Mouse (Mus musculus) kidney, postnatal 0 days (tissue): ENCODE measurements around the gene Kif6. TPM values are rescaled to one million over a fixed set of nuclear protein-coding genes. Genes with fewer than 3 reads are reported as not detected.

Experiments used
- ATAC-seq: fragments of 200-750 bp; cut with Nextera tagmentation; replicated peaks from 2 replicates; pipeline ENCODE4 v1.8.0; 2017; ENCODE audit warnings: low read depth, moderate number of reproducible peaks, moderate TSS enrichment, moderate library complexity; ENCODE audit not compliant: low FRiP score
- DNase-seq: peaks from one replicate; pipeline ENCODE4 v3.0.0-alpha.2; 2016; ENCODE audit warnings: low spot score
- H3K27ac ChIP-seq: fragments of 300-500 bp; sonication (generic); 2 replicates; pipeline ENCODE4 v1.5.1; 2014; ENCODE audit warnings: mild to moderate bottlenecking
- H3K27me3 ChIP-seq: fragments of 300-500 bp; sonication (generic); 2 replicates; pipeline ENCODE4 v1.6.1; 2014; ENCODE audit warnings: low read length, mixed read lengths; ENCODE audit not compliant: insufficient read depth
- H3K36me3 ChIP-seq: fragments of 300-500 bp; sonication (generic); 2 replicates; pipeline ENCODE4 v1.6.1; 2014; ENCODE audit warnings: low read length, mixed read lengths; ENCODE audit not compliant: insufficient read depth
- H3K4me1 ChIP-seq: fragments of 300-500 bp; sonication (generic); replicated peaks from 2 replicates; pipeline ENCODE4 v1.6.1; 2014; ENCODE audit warnings: antibody characterized with exemption, low read length, mixed read lengths; ENCODE audit not compliant: insufficient read depth
- H3K4me2 ChIP-seq: fragments of 300-500 bp; sonication (generic); 2 replicates; pipeline ENCODE4 v1.6.1; 2014; ENCODE audit warnings: mild to moderate bottlenecking, low read length, moderate library complexity, mixed read lengths
- H3K4me3 ChIP-seq: fragments of 300-500 bp; sonication (generic); replicated peaks from 2 replicates; pipeline ENCODE4 v1.5.1; 2014; ENCODE audit warnings: low read depth, low read length
- H3K9ac ChIP-seq: fragments of 300-500 bp; sonication (generic); 2 replicates; pipeline ENCODE4 v1.6.1; 2014; ENCODE audit warnings: low read depth, low read length
- H3K9me3 ChIP-seq: fragments of 300-500 bp; sonication (generic); replicated peaks from 2 replicates; pipeline ENCODE4 v1.6.1; 2016; ENCODE audit warnings: low read length, inconsistent platforms, mixed read lengths
- CTCF ChIP-seq: IDR thresholded peaks from 2 replicates; pipeline ENCODE4 v1.5.1; 2016; ENCODE audit warnings: antibody characterized with exemption, low read depth, mild to moderate bottlenecking, moderate library complexity
- WGBS: fragments of 180-500 bp; shearing (Covaris S2); extraction: QIAGEN DNeasy Blood & Tissue Kit; methylation state at CpG from one replicate; pipeline ENCODE4 v1.1.7; 2014; 5-methylcytosine and 5-hydroxymethylcytosine counted together
- polyA plus RNA-seq: library from polyadenylated mRNA; unstranded; fragments of >200 nt; fragmentation: Nextera tagmentation; extraction: Ambion mirVana; gene quantifications from 2 replicates; pipeline ENCODE4 v1.2.1, GENCODE M21; 2015

Gene Kif6
- 0.73 and 1.3 TPM in 2 replicates for polyA plus RNA-seq

DNA sequence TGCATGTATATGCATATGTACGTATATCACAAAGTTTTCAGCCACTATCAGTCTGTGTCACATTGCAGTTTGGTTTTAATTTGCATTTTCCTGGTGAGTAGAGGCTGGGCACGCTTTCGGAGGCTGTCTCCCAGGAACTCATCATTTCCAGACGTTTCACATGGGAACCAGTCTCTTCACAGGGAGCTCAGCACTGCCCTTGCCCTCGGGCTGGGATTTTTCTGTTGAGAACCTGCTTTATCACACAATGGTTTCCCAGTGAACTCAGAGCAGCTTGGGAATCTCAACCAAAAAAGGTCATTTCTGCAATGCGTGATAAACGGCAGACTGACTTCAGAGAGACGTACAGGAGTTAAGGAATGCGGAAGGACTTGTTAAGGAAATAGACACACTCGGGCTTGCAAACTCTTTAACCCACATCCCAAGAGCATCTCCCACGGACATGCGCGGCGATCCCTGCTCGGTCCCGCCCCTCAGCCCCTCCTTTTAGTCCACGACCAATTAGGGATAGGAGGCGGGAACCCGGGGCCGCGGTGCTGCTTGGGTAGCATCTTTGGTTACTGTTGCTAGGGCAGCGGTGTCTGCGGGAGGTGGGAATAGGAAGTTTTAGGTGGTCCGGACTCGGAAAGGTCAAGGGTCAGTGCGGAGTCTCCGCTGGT lies at the start of gene Kif6:
Kif6 (plus strand) TSS at position 560 of the 659 bp plus-strand sequence.
- no peak for TF ChIP-seq CTCF
- WGBS = 2% methylated on average over 27 of the region's 27 CpGs

GRCm38 (mm10) chr17:49568717-49569116 lies 46.2 kb upstream of the Kif6 start:
- H3K9ac ChIP-seq = no peak overlapping the region
- no peak overlapping the region for H3K27ac ChIP-seq
- no peak overlapping the region for H3K4me3 ChIP-seq
- no peaks in the 10 kb centered on the region for H3K4me1 ChIP-seq
- DNase-seq (no peak), ATAC-seq (no peak)
- WGBS = 60% methylated on average over 8 of the region's 8 CpGs
- H3K27me3 ChIP-seq = no peaks in the 10 kb centered on the region
- H3K4me2 ChIP-seq = no peak overlapping the region
- H3K36me3 ChIP-seq = no peaks in the 10 kb centered on the region
- TF ChIP-seq CTCF = no peak
- H3K9me3 ChIP-seq = 0 out of 2 replicates have a peak, but pooled peaks cover 3% of the 10 kb centered on the region

More for the DNA sequence above, at the start of gene Kif6:
- no peak within 1 kb of the TSS for H3K27ac ChIP-seq
- no peaks in the 10 kb centered on the region for H3K27me3 ChIP-seq
- peak within 1 kb of the TSS; percentile 48 for H3K4me3 ChIP-seq
- H3K36me3 ChIP-seq = no peaks in the 10 kb centered on the region
- ATAC-seq = peak; percentile 94
- no peaks in the 10 kb centered on the region for H3K9me3 ChIP-seq
- peak within 1 kb of the TSS; percentile 96 for H3K4me2 ChIP-seq
- DNase-seq = peak; percentile 95
- H3K4me1 ChIP-seq = no peaks in the 10 kb centered on the region
- H3K9ac ChIP-seq = peak within 1 kb of the TSS; percentile 40

- Histone ChIP-seq H3K4me3 (no peak overlapping the region), H3K4me1 (no peaks in the 10 kb centered on the region), H3K36me3 (no peaks in the 10 kb centered on the region), H3K9me3 (no peaks in the 10 kb centered on the region), H3K27ac (no peak overlapping the region), H3K9ac (no peak overlapping the region), H3K27me3 (no peaks in the 10 kb centered on the region), H3K4me2 (no peak overlapping the region)
- ATAC-seq (no peak), DNase-seq (no peak)
- no peak for TF ChIP-seq CTCF
- 98% methylated on average over 3 of the region's 3 CpGs for WGBS
Observed at GRCm38 (mm10) chr17:49577321-49577720, 37.6 kb upstream of the Kif6 start.

- DNase-seq (peak; percentile 61), ATAC-seq (no peak)
- H3K27me3 ChIP-seq = no peaks in the 10 kb centered on the region
- no peak overlapping the region for H3K4me2 ChIP-seq
- no peak for TF ChIP-seq CTCF
- 12% methylated on average over 11 of the region's 11 CpGs for WGBS
- H3K4me1 ChIP-seq = no peaks in the 10 kb centered on the region
- no peak overlapping the region for H3K9ac ChIP-seq
- H3K9me3 ChIP-seq = no peaks in the 10 kb centered on the region
- no peak overlapping the region for H3K4me3 ChIP-seq
- H3K27ac ChIP-seq = no peak overlapping the region
- no peaks in the 10 kb centered on the region for H3K36me3 ChIP-seq
Observed at GRCm38 (mm10) chr17:49582471-49582870, 32.5 kb upstream of the Kif6 start.

GRCm38 (mm10) chr17:49590051-49590450 lies 24.9 kb upstream of the Kif6 start:
- TF ChIP-seq CTCF = no peak
- no peak overlapping the region for H3K27ac ChIP-seq
- no peaks in the 10 kb centered on the region for H3K4me1 ChIP-seq
- no peak overlapping the region for H3K9ac ChIP-seq
- H3K4me3 ChIP-seq = no peak overlapping the region
- no peaks in the 10 kb centered on the region for H3K36me3 ChIP-seq
- no peaks in the 10 kb centered on the region for H3K27me3 ChIP-seq
- ATAC-seq (no peak), DNase-seq (no peak)
- H3K4me2 ChIP-seq = no peak overlapping the region
- H3K9me3 ChIP-seq = no peaks in the 10 kb centered on the region
- WGBS = 57% methylated on average over 8 of the region's 8 CpGs

- H3K27ac ChIP-seq = no peak overlapping the region
- no peak overlapping the region for H3K4me3 ChIP-seq
- no peak for ATAC-seq
- H3K9me3 ChIP-seq = no peaks in the 10 kb centered on the region
- no peak overlapping the region for H3K4me2 ChIP-seq
- H3K4me1 ChIP-seq = no peaks in the 10 kb centered on the region
- 81% methylated on average over 4 of the region's 4 CpGs for WGBS
- DNase-seq = no peak
- no peak overlapping the region for H3K9ac ChIP-seq
- TF ChIP-seq CTCF = no peak
- no peaks in the 10 kb centered on the region for H3K36me3 ChIP-seq
- H3K27me3 ChIP-seq = no peaks in the 10 kb centered on the region
Observed at GRCm38 (mm10) chr17:49605397-49605796, 9.5 kb upstream of the Kif6 start.
